Mouse (Mus musculus): ENCODE results near the gene Glis1. TPM values are rescaled to one million over a fixed set of nuclear protein-coding genes. Genes with fewer than 3 reads are reported as not detected.

Glis1 gene
- polyA plus RNA-seq, 1 experiment from 2014 or later, result 26.0 TPM

GRCm38 (mm10) chr4:107611888-107612650 is 177.7 kb downstream of the Glis1 start:
- Histone ChIP-seq H3K9me3 (no peaks in the 10 kb centered on the region), H3K27ac (no peak overlapping the region), H3K4me2 (replicated peaks) (no peak overlapping the region), H3K36me3 (no peaks in the 10 kb centered on the region), H3K27me3 (0 out of 2 replicates have a peak, but pooled peaks cover 3% of the 10 kb centered on the region), H3K9ac (no peak overlapping the region), H3K4me3 (no peak overlapping the region), H3K4me1 (peaks cover 31% of the 10 kb centered on the region)
- ATAC-seq (ENCODE audit: insufficient number of reproducible peaks, insufficient read depth, low FRiP score, low TSS enrichment), result no peak
- WGBS, result 74% methylated on average over 9 of the region's 9 CpGs

- ATAC-seq (ENCODE audit: insufficient number of reproducible peaks, insufficient read depth, low FRiP score, low TSS enrichment), result no peak
- H3K4me2 ChIP-seq (replicated peaks), result no peak overlapping the region
- no peaks in the 10 kb centered on the region for H3K36me3 ChIP-seq
- H3K27me3 ChIP-seq, result no peaks in the 10 kb centered on the region
- H3K9ac ChIP-seq, result no peak overlapping the region
- peaks cover 18% of the 10 kb centered on the region; the same call in 1 of the 2 replicates for H3K4me1 ChIP-seq
- H3K4me3 ChIP-seq, result no peak overlapping the region
- WGBS, result 38% methylated on average over 5 of the region's 6 CpGs
- H3K27ac ChIP-seq, result no peak overlapping the region
- no peaks in the 10 kb centered on the region for H3K9me3 ChIP-seq
These were observed 183.3 kb downstream of the Glis1 start for GRCm38 (mm10) chr4:107617596-107618230.

- H3K4me3 ChIP-seq, result no peak overlapping the region
- ATAC-seq (ENCODE audit: insufficient number of reproducible peaks, insufficient read depth, low FRiP score, low TSS enrichment), result no peak
- no peaks in the 10 kb centered on the region for H3K9me3 ChIP-seq
- no peak overlapping the region for H3K4me2 ChIP-seq (replicated peaks)
- H3K27ac ChIP-seq, result no peak overlapping the region
- H3K27me3 ChIP-seq, result peaks cover 10% of the 10 kb centered on the region; the same call in 1 of the 2 replicates
- peaks cover 26% of the 10 kb centered on the region for H3K4me1 ChIP-seq
- no peaks in the 10 kb centered on the region for H3K36me3 ChIP-seq
- WGBS, result 93% methylated on average over 7 of the region's 7 CpGs
- H3K9ac ChIP-seq, result no peak overlapping the region
These were observed 185.1 kb downstream of the Glis1 start for GRCm38 (mm10) chr4:107619487-107619886.

GRCm38 (mm10) chr4:107621366-107621765 is 187.0 kb downstream of the Glis1 start:
- Histone ChIP-seq H3K27me3 (peaks cover 10% of the 10 kb centered on the region; the same call in 1 of the 2 replicates), H3K4me1 (peaks cover 39% of the 10 kb centered on the region), H3K4me2 (replicated peaks) (no peak overlapping the region), H3K27ac (no peak overlapping the region), H3K4me3 (no peak overlapping the region), H3K9ac (no peak overlapping the region), H3K36me3 (no peaks in the 10 kb centered on the region), H3K9me3 (no peaks in the 10 kb centered on the region)
- ATAC-seq (ENCODE audit: insufficient number of reproducible peaks, insufficient read depth, low FRiP score, low TSS enrichment), result no peak
- WGBS, result 74% methylated on average over 5 of the region's 5 CpGs

GRCm38 (mm10) chr4:107622296-107622695 is 187.9 kb downstream of the Glis1 start:
- peaks cover 39% of the 10 kb centered on the region for H3K4me1 ChIP-seq

GRCm38 (mm10) chr4:107623916-107624315 is 189.5 kb downstream of the Glis1 start:
- Histone ChIP-seq H3K4me2 (replicated peaks) (no peak overlapping the region), H3K9me3 (no peaks in the 10 kb centered on the region), H3K36me3 (no peaks in the 10 kb centered on the region), H3K4me3 (no peak overlapping the region), H3K27ac (no peak overlapping the region), H3K27me3 (peaks cover 10% of the 10 kb centered on the region; the same call in 1 of the 2 replicates), H3K4me1 (peaks cover 33% of the 10 kb centered on the region), H3K9ac (no peak overlapping the region)
- WGBS, result 57% methylated on average over 6 of the region's 6 CpGs
- ATAC-seq (ENCODE audit: insufficient number of reproducible peaks, insufficient read depth, low FRiP score, low TSS enrichment), result no peak

More at GRCm38 (mm10) chr4:107622296-107622695, 187.9 kb downstream of the Glis1 start:
- no peak overlapping the region for H3K27ac ChIP-seq
- peaks cover 10% of the 10 kb centered on the region; the same call in 1 of the 2 replicates for H3K27me3 ChIP-seq
- ATAC-seq (ENCODE audit: insufficient number of reproducible peaks, insufficient read depth, low FRiP score, low TSS enrichment), result no peak
- no peaks in the 10 kb centered on the region for H3K9me3 ChIP-seq
- no peak overlapping the region for H3K9ac ChIP-seq
- 74% methylated on average over 6 of the region's 6 CpGs for WGBS
- no peak overlapping the region for H3K4me2 ChIP-seq (replicated peaks)
- no peaks in the 10 kb centered on the region for H3K36me3 ChIP-seq
- H3K4me3 ChIP-seq, result no peak overlapping the region

GRCm38 (mm10) chr4:107624951-107625350 is 190.6 kb downstream of the Glis1 start:
- no peak overlapping the region for H3K9ac ChIP-seq

GRCm38 (mm10) chr4:107628226-107628625 is 193.8 kb downstream of the Glis1 start:
- ATAC-seq (ENCODE audit: insufficient number of reproducible peaks, insufficient read depth, low FRiP score, low TSS enrichment), result no peak
- Histone ChIP-seq H3K4me1 (peaks cover 32% of the 10 kb centered on the region), H3K9ac (no peak overlapping the region), H3K4me2 (replicated peaks) (no peak overlapping the region), H3K9me3 (no peaks in the 10 kb centered on the region), H3K27ac (no peak overlapping the region), H3K36me3 (no peaks in the 10 kb centered on the region), H3K4me3 (no peak overlapping the region), H3K27me3 (peaks cover 9% of the 10 kb centered on the region; the same call in 1 of the 2 replicates)
- 67% methylated on average over 4 of the region's 4 CpGs for WGBS

More at GRCm38 (mm10) chr4:107624951-107625350, 190.6 kb downstream of the Glis1 start:
- no peak for ATAC-seq (ENCODE audit: insufficient number of reproducible peaks, insufficient read depth, low FRiP score, low TSS enrichment)
- 51% methylated on average over 5 of the region's 5 CpGs for WGBS
- H3K9me3 ChIP-seq, result no peaks in the 10 kb centered on the region
- H3K27ac ChIP-seq, result no peak overlapping the region
- H3K36me3 ChIP-seq, result no peaks in the 10 kb centered on the region
- no peak overlapping the region for H3K4me2 ChIP-seq (replicated peaks)
- H3K4me1 ChIP-seq, result peaks cover 33% of the 10 kb centered on the region
- no peak overlapping the region for H3K4me3 ChIP-seq
- H3K27me3 ChIP-seq, result peaks cover 10% of the 10 kb centered on the region; the same call in 1 of the 2 replicates

GRCm38 (mm10) chr4:107628921-107629411 is 194.6 kb downstream of the Glis1 start:
- whole genome bisulfite sequencing, result 64% methylated on average over 17 of the region's 17 CpGs
- H3K27me3 ChIP-seq, result peaks cover 4% of the 10 kb centered on the region; the same call in 1 of the 2 replicates
- no peak overlapping the region for H3K4me3 ChIP-seq
- peaks cover 29% of the 10 kb centered on the region for H3K4me1 ChIP-seq
- no peaks in the 10 kb centered on the region for H3K36me3 ChIP-seq
- H3K9me3 ChIP-seq, result no peaks in the 10 kb centered on the region
- H3K27ac ChIP-seq, result no peak overlapping the region
- no peak overlapping the region for H3K4me2 ChIP-seq (replicated peaks)
- no peak for ATAC-seq (ENCODE audit: insufficient number of reproducible peaks, insufficient read depth, low FRiP score, low TSS enrichment)
- no peak overlapping the region for H3K9ac ChIP-seq

GRCm38 (mm10) chr4:107634631-107635030 is 200.2 kb downstream of the Glis1 start:
- ATAC-seq (ENCODE audit: insufficient number of reproducible peaks, insufficient read depth, low FRiP score, low TSS enrichment), result no peak
- Histone ChIP-seq H3K9me3 (no peaks in the 10 kb centered on the region), H3K4me1 (peaks cover 10% of the 10 kb centered on the region; the same call in 1 of the 2 replicates), H3K36me3 (no peaks in the 10 kb centered on the region), H3K27ac (no peak overlapping the region), H3K27me3 (peaks cover 4% of the 10 kb centered on the region; the same call in 1 of the 2 replicates), H3K9ac (no peak overlapping the region), H3K4me2 (replicated peaks) (no peak overlapping the region), H3K4me3 (no peak overlapping the region)
- 72% methylated on average over 6 of the region's 6 CpGs for WGBS

GRCm38 (mm10) chr4:107636099-107636498 is 201.7 kb downstream of the Glis1 start:
- Histone ChIP-seq H3K4me2 (replicated peaks) (no peak overlapping the region), H3K4me1 (peaks cover 10% of the 10 kb centered on the region; the same call in 1 of the 2 replicates), H3K27me3 (peaks cover 1% of the 10 kb centered on the region; the same call in 1 of the 2 replicates), H3K36me3 (no peaks in the 10 kb centered on the region), H3K27ac (no peak overlapping the region), H3K9ac (no peak overlapping the region), H3K4me3 (no peak overlapping the region), H3K9me3 (no peaks in the 10 kb centered on the region)
- 76% methylated on average over 6 of the region's 6 CpGs for WGBS
- no peak for ATAC-seq (ENCODE audit: insufficient number of reproducible peaks, insufficient read depth, low FRiP score, low TSS enrichment)
